Mouse (Mus musculus): ENCODE results near the gene Acad10. TPM values are rescaled to one million over a fixed set of nuclear protein-coding genes. Genes with fewer than 3 reads are reported as not detected.
"Not testable (repeated sequence)": the region's sequence is repeated elsewhere in the genome, so short reads cannot be mapped to it uniquely, and the experiment has no call there.

The Acad10 gene
- polyA plus RNA-seq, 1 experiment from 2014 or later, result 1.9 TPM

GRCm38 (mm10) chr5:121685495-121685894, 25.2 kb upstream of the Acad10 start:
- H3K27me3 ChIP-seq, result no peaks in the 10 kb centered on the region
- ATAC-seq (ENCODE audit: low FRiP score), result no peak
- no peak overlapping the region for H3K9ac ChIP-seq
- H3K4me3 ChIP-seq, result no peak overlapping the region
- H3K9me3 ChIP-seq (replicated peaks), result no peaks in the 10 kb centered on the region
- H3K36me3 ChIP-seq, result peaks cover 69% of the 10 kb centered on the region
- 95% methylated on average over 6 of the region's 6 CpGs for WGBS
- H3K27ac ChIP-seq, result no peak overlapping the region
- H3K4me1 ChIP-seq, result no peaks in the 10 kb centered on the region
- no peak overlapping the region for H3K4me2 ChIP-seq (replicated peaks)

GRCm38 (mm10) chr5:121682250-121682649, 21.9 kb upstream of the Acad10 start:
- Histone ChIP-seq H3K4me1 (no peaks in the 10 kb centered on the region), H3K9ac (no peak overlapping the region), H3K27ac (no peak overlapping the region), H3K4me3 (no peak overlapping the region), H3K4me2 (replicated peaks) (no peak overlapping the region), H3K27me3 (no peaks in the 10 kb centered on the region), H3K9me3 (replicated peaks) (no peaks in the 10 kb centered on the region), H3K36me3 (peaks cover 97% of the 10 kb centered on the region)
- 95% methylated on average over 2 of the region's 2 CpGs for WGBS
- ATAC-seq (ENCODE audit: low FRiP score), result no peak

DNA sequence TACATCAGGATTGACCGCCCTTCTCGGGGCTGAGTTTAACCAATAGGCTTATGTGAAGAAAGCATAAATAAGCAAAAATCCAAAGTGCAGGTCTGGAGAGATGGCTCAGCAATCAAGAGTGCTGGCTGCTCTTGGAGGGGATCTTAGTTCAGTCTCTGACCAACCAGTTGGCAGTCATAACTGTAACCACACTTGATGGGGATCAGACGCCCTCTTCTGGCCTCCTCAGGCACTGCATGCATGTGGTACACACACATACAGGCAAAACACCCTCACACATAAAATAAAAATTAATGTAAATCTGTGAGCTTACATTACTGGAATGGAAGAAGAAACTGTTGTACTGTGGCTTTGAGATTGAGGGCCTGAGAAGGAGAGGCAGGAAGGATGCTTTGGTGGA, 10.1 kb upstream of the Acad10 start:
- Histone ChIP-seq H3K9me3 (replicated peaks) (no peaks in the 10 kb centered on the region), H3K36me3 (peaks cover 63% of the 10 kb centered on the region), H3K27me3 (no peaks in the 10 kb centered on the region), H3K4me3 (no peak overlapping the region), H3K4me2 (replicated peaks) (no peak overlapping the region), H3K27ac (no peak overlapping the region), H3K9ac (no peak overlapping the region), H3K4me1 (no peaks in the 10 kb centered on the region)
- ATAC-seq (ENCODE audit: low FRiP score), result no peak
- WGBS, result 77% methylated on average over 3 of the region's 3 CpGs

DNA sequence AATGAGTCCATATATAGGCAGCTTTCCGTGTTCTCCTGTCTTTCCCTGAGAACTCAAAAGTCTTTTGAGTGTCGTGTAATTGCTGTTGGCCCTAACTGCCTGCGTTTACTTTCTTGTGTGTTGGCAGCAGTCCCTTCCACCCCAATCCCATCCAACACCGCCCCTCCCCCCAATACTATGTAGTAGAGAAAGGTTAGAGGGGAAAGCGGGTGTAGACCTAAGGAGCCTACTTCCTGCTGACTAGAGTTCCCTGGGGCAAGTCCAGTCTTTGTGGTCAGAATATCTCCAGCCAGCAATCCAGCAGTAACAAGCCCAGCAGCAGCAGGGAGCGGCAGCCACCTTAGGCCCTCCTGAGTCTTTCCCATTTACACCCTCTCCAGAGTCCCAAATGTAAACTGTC, 8.1 kb upstream of the Acad10 start:
- H3K9me3 ChIP-seq (replicated peaks), result no peaks in the 10 kb centered on the region
- ATAC-seq (ENCODE audit: low FRiP score), result no peak
- H3K4me3 ChIP-seq, result no peak overlapping the region
- H3K27me3 ChIP-seq, result no peaks in the 10 kb centered on the region
- H3K36me3 ChIP-seq, result peaks cover 65% of the 10 kb centered on the region
- H3K27ac ChIP-seq, result no peak overlapping the region
- no peak overlapping the region for H3K4me2 ChIP-seq (replicated peaks)
- 85% methylated on average over 6 of the region's 6 CpGs for WGBS
- H3K9ac ChIP-seq, result no peak overlapping the region
- H3K4me1 ChIP-seq, result no peaks in the 10 kb centered on the region

DNA sequence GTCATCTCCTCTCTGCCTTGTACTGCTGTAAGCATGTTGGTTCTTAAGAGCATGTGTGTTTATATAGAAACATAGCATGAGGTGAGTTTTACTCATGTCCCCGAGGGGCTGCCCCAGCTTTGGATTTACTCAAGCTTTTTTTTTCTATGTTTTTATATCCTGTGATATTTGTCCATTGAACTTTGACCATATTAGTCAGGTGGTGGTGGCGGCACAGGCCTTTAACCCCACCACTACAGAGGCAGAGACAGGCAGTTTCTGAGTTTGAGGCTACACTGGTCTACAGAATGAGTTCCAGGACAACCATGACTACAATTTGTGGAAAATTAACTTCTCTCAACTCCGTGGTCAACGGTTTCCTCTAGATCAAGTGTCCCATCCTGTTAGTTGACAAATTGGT, 6.8 kb upstream of the Acad10 start:
- 96% methylated on average over 4 of the region's 4 CpGs for WGBS
- no peak overlapping the region for H3K27ac ChIP-seq
- H3K4me3 ChIP-seq, result no peak overlapping the region
- ATAC-seq (ENCODE audit: low FRiP score), result no peak
- H3K4me1 ChIP-seq, result peaks cover 5% of the 10 kb centered on the region
- no peak overlapping the region for H3K9ac ChIP-seq
- H3K4me2 ChIP-seq (replicated peaks), result no peak overlapping the region
- H3K36me3 ChIP-seq, result peaks cover 68% of the 10 kb centered on the region
- no peaks in the 10 kb centered on the region for H3K9me3 ChIP-seq (replicated peaks)
- no peaks in the 10 kb centered on the region for H3K27me3 ChIP-seq

GRCm38 (mm10) chr5:121664971-121665370, 4.7 kb upstream of the Acad10 start:
- ATAC-seq (ENCODE audit: low FRiP score), result no peak
- H3K9me3 ChIP-seq (replicated peaks), result no peaks in the 10 kb centered on the region
- H3K27me3 ChIP-seq, result no peaks in the 10 kb centered on the region
- no peak overlapping the region for H3K4me3 ChIP-seq
- H3K9ac ChIP-seq, result no peak overlapping the region
- H3K4me1 ChIP-seq, result peaks cover 16% of the 10 kb centered on the region
- 97% methylated on average over 9 of the region's 9 CpGs for WGBS
- H3K36me3 ChIP-seq, result peaks cover 58% of the 10 kb centered on the region
- no peak overlapping the region for H3K4me2 ChIP-seq (replicated peaks)
- H3K27ac ChIP-seq, result no peak overlapping the region

- no peak overlapping the region for H3K9ac ChIP-seq
- H3K27me3 ChIP-seq, result no peaks in the 10 kb centered on the region
- no peak overlapping the region for H3K4me3 ChIP-seq
- H3K4me1 ChIP-seq, result peaks cover 22% of the 10 kb centered on the region
- WGBS, result 90% methylated on average over 6 of the region's 6 CpGs
- H3K36me3 ChIP-seq, result peaks cover 52% of the 10 kb centered on the region
- no peak for ATAC-seq (ENCODE audit: low FRiP score)
- H3K4me2 ChIP-seq (replicated peaks), result no peak overlapping the region
- H3K27ac ChIP-seq, result no peak overlapping the region
- H3K9me3 ChIP-seq (replicated peaks), result no peaks in the 10 kb centered on the region
Observed at GRCm38 (mm10) chr5:121664078-121664477, 3.8 kb upstream of the Acad10 start.

DNA sequence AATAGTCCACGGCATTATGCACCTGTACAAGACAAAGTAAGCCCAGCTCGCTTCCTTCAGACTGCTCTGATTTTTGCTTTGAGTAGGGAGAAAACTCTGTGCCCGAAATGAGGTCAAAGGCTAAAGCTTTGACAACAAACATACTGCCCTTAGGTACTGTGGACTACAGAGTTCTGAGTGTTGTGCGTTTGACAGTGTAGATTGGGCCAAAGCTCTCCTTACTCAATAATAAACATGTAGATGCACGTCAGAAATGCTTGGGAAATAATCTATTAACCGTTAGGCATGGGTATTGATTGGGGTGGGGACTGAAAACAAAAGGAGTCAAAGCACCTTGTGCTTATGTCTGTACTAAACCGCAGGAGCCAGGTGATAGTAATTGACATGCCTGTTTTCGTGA, 3.1 kb upstream of the Acad10 start:
- no peak for ATAC-seq (ENCODE audit: low FRiP score)
- no peak overlapping the region for H3K4me3 ChIP-seq
- H3K36me3 ChIP-seq, result peaks cover 46% of the 10 kb centered on the region
- no peaks in the 10 kb centered on the region for H3K27me3 ChIP-seq
- no peak overlapping the region for H3K4me2 ChIP-seq (replicated peaks)
- no peak overlapping the region for H3K9ac ChIP-seq
- peaks cover 22% of the 10 kb centered on the region for H3K4me1 ChIP-seq
- whole genome bisulfite sequencing, result 93% methylated on average over 8 of the region's 8 CpGs
- no peaks in the 10 kb centered on the region for H3K9me3 ChIP-seq (replicated peaks)
- no peak overlapping the region for H3K27ac ChIP-seq

DNA sequence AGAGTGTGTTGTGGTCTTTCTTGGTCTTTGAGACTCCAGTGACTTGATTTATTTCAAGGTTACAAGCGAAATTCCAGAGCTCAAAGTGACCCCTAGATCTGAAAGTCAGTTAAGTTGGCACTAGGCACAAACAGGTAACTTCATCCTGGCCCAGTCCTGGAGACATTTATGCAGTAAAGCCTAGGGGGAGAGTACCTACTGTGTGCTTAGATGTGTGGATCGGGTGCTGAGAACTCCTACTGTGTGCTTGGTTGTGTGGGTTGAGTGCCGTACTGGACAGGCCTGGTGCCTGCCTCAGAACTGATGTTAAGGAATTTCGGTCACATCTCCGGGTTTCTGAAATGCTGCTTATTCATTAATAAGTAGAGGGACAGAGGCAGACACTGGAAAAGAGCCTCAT, 1.2 kb upstream of the Acad10 start:
- Histone ChIP-seq H3K4me2 (replicated peaks) (peak overlapping the region; percentile 91), H3K27me3 (no peaks in the 10 kb centered on the region)
- no peak for ATAC-seq (ENCODE audit: low FRiP score)

DNA sequence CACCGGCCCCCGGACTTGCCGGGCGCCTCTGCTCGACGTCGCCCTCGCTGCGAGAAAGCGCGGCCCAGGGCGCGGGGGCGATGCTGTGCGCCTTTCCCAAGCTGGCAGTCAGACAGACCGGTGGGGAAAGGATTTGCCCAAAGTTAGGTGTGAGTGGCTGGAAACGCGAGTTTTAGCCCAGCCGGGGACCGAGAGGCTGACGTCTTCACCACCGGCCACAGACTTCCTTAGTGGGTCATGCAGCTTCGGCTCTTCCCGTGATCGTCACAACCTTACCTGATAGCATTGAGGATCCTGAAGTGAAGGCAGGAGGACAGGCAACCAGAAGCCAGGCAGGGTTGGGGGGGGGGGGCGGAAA, 562 bp upstream of the Acad10 start:
- WGBS, result 1% methylated on average over 26 of the region's 26 CpGs
- peak; percentile 20; the same call in 1 of the 2 replicates for ATAC-seq (ENCODE audit: low FRiP score)
- peaks cover 22% of the 10 kb centered on the region for H3K4me1 ChIP-seq

More for the DNA sequence above, 1.2 kb upstream of the Acad10 start:
- Histone ChIP-seq H3K4me3 (peak overlapping the region; percentile 79), H3K36me3 (peaks cover 36% of the 10 kb centered on the region), H3K9ac (peak overlapping the region; percentile 96; the same call in 1 of the 2 replicates), H3K4me1 (peaks cover 22% of the 10 kb centered on the region), H3K9me3 (replicated peaks) (no peaks in the 10 kb centered on the region), H3K27ac (no peak overlapping the region)
- WGBS, result 88% methylated on average over 5 of the region's 5 CpGs

DNA sequence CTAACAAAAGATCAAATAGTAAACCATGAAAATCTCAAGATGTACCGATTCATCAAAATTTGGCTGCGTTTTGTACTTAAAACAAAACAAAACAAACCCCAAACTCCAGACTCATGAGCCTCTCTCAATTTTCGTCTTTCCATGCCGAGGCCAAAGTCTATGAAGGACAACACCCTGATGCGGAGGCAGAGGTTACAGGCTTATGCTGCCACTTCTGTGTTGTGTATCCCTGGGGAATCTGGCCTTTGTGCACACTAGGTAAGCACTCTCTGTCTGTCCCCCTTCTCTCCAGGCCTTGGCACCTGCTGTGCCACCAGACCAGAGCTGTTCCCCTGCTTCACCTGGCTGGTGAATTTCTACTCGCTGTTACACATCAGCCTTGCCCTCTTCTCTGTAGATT, 2.7 kb downstream of the Acad10 start:
- WGBS, result 85% methylated on average over 6 of the region's 6 CpGs
- ATAC-seq (ENCODE audit: low FRiP score); H3K4me2 ChIP-seq (replicated peaks); H3K27ac ChIP-seq; H3K9me3 ChIP-seq (replicated peaks); H3K36me3 ChIP-seq; H3K27me3 ChIP-seq; H3K4me3 ChIP-seq; H3K9ac ChIP-seq: not testable (repeated sequence)
- peaks cover 22% of the 10 kb centered on the region for H3K4me1 ChIP-seq

More for the DNA sequence above, 562 bp upstream of the Acad10 start:
- Histone ChIP-seq H3K9ac (peak overlapping the region; percentile 96), H3K27me3 (no peaks in the 10 kb centered on the region), H3K4me3 (peak overlapping the region; percentile 79), H3K9me3 (replicated peaks) (no peaks in the 10 kb centered on the region), H3K27ac (peak overlapping the region; percentile 69), H3K36me3 (peaks cover 30% of the 10 kb centered on the region), H3K4me2 (replicated peaks) (peak overlapping the region; percentile 91)

DNA sequence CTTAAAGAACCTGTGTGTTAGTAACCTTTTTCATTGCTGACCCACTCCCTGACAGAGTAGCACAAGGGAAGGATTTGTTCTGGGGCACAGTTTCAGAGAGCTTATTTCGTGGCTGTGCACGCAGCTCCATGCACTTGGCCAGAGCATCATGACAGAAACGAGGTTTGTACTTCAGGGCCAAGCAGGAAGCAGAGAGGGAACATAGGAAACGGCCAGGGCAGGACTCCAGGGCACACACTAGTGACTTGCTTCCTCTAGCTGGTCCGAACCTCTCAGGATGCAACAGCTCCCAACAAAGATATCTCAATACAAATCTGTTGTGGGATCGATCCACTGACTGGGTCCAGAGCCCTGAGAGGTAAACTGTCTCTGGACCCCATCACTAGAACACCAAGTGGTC, 3.4 kb downstream of the Acad10 start:
- not testable (repeated sequence) for H3K27me3 ChIP-seq; ATAC-seq (ENCODE audit: low FRiP score); H3K36me3 ChIP-seq; H3K4me3 ChIP-seq; H3K9ac ChIP-seq; H3K27ac ChIP-seq; H3K9me3 ChIP-seq (replicated peaks); H3K4me2 ChIP-seq (replicated peaks)
- peaks cover 15% of the 10 kb centered on the region for H3K4me1 ChIP-seq
- WGBS, result 80% methylated on average over 6 of the region's 6 CpGs

DNA sequence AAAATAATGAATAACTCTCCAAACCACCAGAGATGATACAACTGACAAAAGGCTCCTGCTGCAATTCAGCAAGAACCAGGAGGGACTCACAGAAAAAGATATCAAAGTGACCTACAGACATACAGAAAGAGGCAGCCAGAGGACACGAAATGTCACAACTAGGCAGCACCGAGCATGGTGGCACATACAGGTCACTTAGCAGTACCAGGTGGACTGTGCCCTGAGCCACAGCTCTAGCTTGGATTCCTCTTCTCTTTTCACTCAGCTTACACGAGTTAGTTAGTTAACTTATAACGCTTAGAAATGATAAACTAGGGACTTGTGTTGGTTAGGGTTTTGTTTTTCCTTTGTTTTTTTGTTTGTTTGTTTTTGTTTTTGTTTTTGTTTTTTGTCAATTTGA, 5.8 kb downstream of the Acad10 start:
- no peak overlapping the region for H3K9ac ChIP-seq
- WGBS, result 85% methylated on average over 4 of the region's 4 CpGs
- ATAC-seq (ENCODE audit: low FRiP score), result no peak

More for the DNA sequence above, 5.8 kb downstream of the Acad10 start:
- no peak overlapping the region for H3K4me3 ChIP-seq
- no peaks in the 10 kb centered on the region for H3K27me3 ChIP-seq
- 0 out of 2 replicates have a peak, but pooled peaks cover 2% of the 10 kb centered on the region for H3K4me1 ChIP-seq
- H3K9me3 ChIP-seq (replicated peaks), result no peaks in the 10 kb centered on the region
- H3K4me2 ChIP-seq (replicated peaks), result no peak overlapping the region
- H3K27ac ChIP-seq, result no peak overlapping the region
- H3K36me3 ChIP-seq, result no peaks in the 10 kb centered on the region

All from hindbrain, embryonic 12.5 days (tissue).